Mouse (Mus musculus) spleen, adult 2 months (tissue): ENCODE data around the gene 1700001O22Rik.

Source experiments
- CTCF ChIP-seq: fragments of 200-500 bp; IDR thresholded peaks from 2 replicates; pipeline ENCODE4 v1.5.1; 2011; ENCODE audit warnings: mild to moderate bottlenecking, inconsistent platforms; ENCODE audit not compliant: insufficient read depth, insufficient read length, insufficient replicate concordance; ENCODE audit errors: extremely low read depth
- POLR2A ChIP-seq: fragments of 200-500 bp; IDR thresholded peaks from 2 replicates; pipeline ENCODE4 v1.6.1; 2011; ENCODE audit warnings: low read depth, low read length, inconsistent platforms

DNA sequence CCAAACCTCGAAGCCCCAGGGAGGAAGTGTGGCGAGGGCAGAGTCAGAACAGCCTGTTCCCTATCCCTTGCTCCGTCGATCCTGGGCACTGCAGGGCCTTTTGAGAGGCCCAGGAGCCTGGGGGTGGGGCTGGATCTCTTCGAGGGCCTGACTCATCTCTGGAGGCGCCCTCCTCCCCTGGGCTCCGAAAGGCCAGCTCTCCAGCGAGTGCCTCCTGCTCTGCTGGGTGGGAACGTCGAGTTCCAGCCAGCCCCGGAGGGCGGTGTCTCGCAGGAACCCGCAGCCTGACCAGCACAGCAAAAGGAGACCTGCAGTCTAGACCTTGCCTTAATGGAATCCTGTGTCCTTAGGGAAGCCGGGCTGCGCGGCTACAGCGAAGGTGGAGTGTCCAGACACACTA is 50.2 kb downstream of the 1700001O22Rik start:
- no peak for TF ChIP-seq POLR2A
- TF ChIP-seq CTCF, result no peak
